Mouse (Mus musculus): ENCODE results near the gene Wfikkn1. TPM values are rescaled to one million over a fixed set of nuclear protein-coding genes. Genes with fewer than 3 reads are reported as not detected.

Wfikkn1 gene
- polyA plus RNA-seq, 1 experiment from 2014 or later, result 0.27 TPM

DNA sequence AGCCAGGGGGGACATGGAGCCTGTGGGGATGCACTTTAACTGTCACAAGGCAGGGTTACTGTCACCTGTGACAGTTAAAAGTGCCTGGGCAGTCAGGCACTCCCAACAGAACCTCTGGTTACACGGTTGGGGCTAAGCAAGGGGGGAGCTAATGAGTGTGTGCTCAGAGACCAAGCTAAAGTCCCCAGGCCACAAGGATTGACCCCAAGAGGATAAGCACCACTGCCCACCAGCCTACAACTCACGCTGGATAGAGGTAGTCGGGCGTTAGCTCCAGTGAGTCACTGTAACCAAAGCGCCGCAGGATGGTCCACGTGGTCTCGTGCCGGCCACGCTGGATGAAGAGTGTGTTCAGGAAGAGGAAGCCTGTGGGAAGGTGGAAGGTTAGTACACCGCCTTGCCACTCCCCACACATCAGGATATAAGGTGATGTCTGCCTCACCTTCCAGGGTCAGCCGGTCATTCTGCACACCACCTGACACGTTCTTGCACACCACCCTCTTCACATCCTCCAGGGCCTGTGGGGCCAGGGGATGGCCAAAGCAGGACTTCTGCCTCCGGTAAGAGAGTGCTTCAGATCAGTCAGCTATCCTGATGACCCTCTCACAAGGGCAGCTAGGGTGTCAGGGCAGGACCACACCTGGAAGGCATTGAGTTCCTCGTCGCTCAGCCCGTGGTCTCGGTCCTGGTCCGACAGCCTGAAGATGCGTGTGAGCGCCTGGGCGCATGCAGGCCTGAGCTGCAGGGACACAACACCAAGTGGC, 39.4 kb downstream of the Wfikkn1 start, which contains the start of gene Gm20683:
Gene Gm20683, minus strand, starts transcription at position 647 of the 764 bp plus-strand sequence.
- no peak within 1 kb of the TSS for H3K4me2 ChIP-seq (ENCODE audit: low read length)
- no peak within 1 kb of the TSS for H3K4me3 ChIP-seq (ENCODE audit: control insufficient read depth in 1 of 2, insufficient read depth in 1 of 2, low read depth in 1 of 2, low read length in 2 of 2)
- ATAC-seq (ENCODE audit: insufficient number of reproducible peaks, insufficient read depth, low FRiP score, low read depth), result no peak
- H3K36me3 ChIP-seq (ENCODE audit: control insufficient read depth, insufficient read depth, low read length), result peaks cover 57% of the 10 kb centered on the region
- H3K4me1 ChIP-seq (ENCODE audit: control insufficient read depth in 2 of 2, insufficient read depth in 2 of 2, low read length in 2 of 2), result peaks cover 17 to 32% of the 10 kb centered on the region in 2 experiments
- H3K27me3 ChIP-seq (ENCODE audit: control insufficient read depth, insufficient read depth, low read length), result no peaks in the 10 kb centered on the region
- no peak within 1 kb of the TSS for H3K9ac ChIP-seq (ENCODE audit: low read length)
- H3K9me3 ChIP-seq (ENCODE audit: control insufficient read depth, low read length), result no peaks in the 10 kb centered on the region
- no peak within 1 kb of the TSS for H3K27ac ChIP-seq (replicated peaks in 1 of 2; ENCODE audit: control insufficient read depth in 1 of 2, insufficient read depth in 1 of 2, low read depth in 2 of 2, low read length in 2 of 2)
- 92% methylated on average over 22 of the region's 22 CpGs for WGBS

DNA sequence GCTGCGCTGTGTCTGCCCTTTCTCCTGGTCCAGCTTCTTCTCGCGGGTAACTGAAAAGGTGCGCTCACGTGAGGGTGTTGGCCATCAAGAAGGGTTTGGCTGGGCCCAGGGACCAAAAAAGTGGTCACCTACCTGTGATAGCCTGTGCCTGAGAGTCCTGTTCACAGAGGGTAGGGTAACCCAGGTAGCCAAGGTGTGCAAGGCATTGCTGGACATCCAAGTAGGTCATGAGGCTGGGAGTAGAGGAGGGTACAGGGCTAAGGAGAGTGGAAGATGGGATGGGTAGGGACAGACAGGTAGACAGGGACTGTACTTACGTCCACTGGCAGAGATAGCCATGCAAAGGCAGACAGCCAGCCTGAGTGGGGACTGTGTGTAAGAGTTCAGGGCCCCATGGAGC, 40.1 kb downstream of the Wfikkn1 start:
- ATAC-seq (ENCODE audit: insufficient number of reproducible peaks, insufficient read depth, low FRiP score, low read depth), result no peak
- Histone ChIP-seq H3K9me3 (ENCODE audit: control insufficient read depth, low read length) (no peaks in the 10 kb centered on the region), H3K27me3 (ENCODE audit: control insufficient read depth, insufficient read depth, low read length) (no peaks in the 10 kb centered on the region), H3K36me3 (ENCODE audit: control insufficient read depth, insufficient read depth, low read length) (peaks cover 64% of the 10 kb centered on the region), H3K4me2 (ENCODE audit: low read length) (no peak overlapping the region), H3K4me3 (ENCODE audit: control insufficient read depth in 1 of 2, insufficient read depth in 1 of 2, low read depth in 1 of 2, low read length in 2 of 2) (no peak overlapping the region), H3K27ac (replicated peaks in 1 of 2; ENCODE audit: control insufficient read depth in 1 of 2, insufficient read depth in 1 of 2, low read depth in 2 of 2, low read length in 2 of 2) (no peak overlapping the region), H3K9ac (ENCODE audit: low read length) (no peak overlapping the region), H3K4me1 (ENCODE audit: control insufficient read depth in 2 of 2, insufficient read depth in 2 of 2, low read length in 2 of 2) (peaks cover 20 to 39% of the 10 kb centered on the region in 2 experiments)
- 96% methylated on average over 6 of the region's 6 CpGs for WGBS

- Histone ChIP-seq H3K4me3 (ENCODE audit: control insufficient read depth in 1 of 2, insufficient read depth in 1 of 2, low read depth in 1 of 2, low read length in 2 of 2) (no peak overlapping the region), H3K27me3 (ENCODE audit: control insufficient read depth, insufficient read depth, low read length) (no peaks in the 10 kb centered on the region), H3K9me3 (ENCODE audit: control insufficient read depth, low read length) (no peaks in the 10 kb centered on the region), H3K4me1 (ENCODE audit: control insufficient read depth in 2 of 2, insufficient read depth in 2 of 2, low read length in 2 of 2) (peaks cover 24 to 45% of the 10 kb centered on the region in 2 experiments), H3K4me2 (ENCODE audit: low read length) (no peak overlapping the region), H3K9ac (ENCODE audit: low read length) (no peak overlapping the region), H3K36me3 (ENCODE audit: control insufficient read depth, insufficient read depth, low read length) (peaks cover 71% of the 10 kb centered on the region), H3K27ac (replicated peaks in 1 of 2; ENCODE audit: control insufficient read depth in 1 of 2, insufficient read depth in 1 of 2, low read depth in 2 of 2, low read length in 2 of 2) (no peak overlapping the region)
- WGBS, result 85% methylated on average over 14 of the region's 14 CpGs
- ATAC-seq (ENCODE audit: insufficient number of reproducible peaks, insufficient read depth, low FRiP score, low read depth), result no peak
These were observed 41.0 kb downstream of the Wfikkn1 start for GRCm38 (mm10) chr17:25839455-25840235.

DNA sequence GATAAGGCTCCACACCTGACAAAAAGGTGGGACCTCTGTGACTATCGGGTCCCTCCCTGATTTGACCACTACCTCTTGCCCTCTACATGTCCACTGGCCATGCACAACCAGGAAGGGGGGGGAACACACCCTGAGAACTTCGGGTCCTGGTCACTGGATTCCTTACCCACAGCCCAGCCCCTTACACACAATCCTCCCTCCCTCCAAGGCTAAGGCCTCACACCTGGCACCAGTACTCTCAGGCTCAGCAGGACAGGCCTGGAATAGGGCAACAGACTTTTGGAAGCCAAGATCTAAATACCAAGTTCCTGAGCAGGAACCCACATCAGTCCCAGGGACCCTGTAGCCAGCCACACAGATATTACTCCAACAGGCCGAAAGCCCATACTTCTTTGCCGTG, 41.8 kb downstream of the Wfikkn1 start:
- Histone ChIP-seq H3K27me3 (ENCODE audit: control insufficient read depth, insufficient read depth, low read length) (no peaks in the 10 kb centered on the region), H3K36me3 (ENCODE audit: control insufficient read depth, insufficient read depth, low read length) (peaks cover 74% of the 10 kb centered on the region), H3K9me3 (ENCODE audit: control insufficient read depth, low read length) (no peaks in the 10 kb centered on the region), H3K9ac (ENCODE audit: low read length) (no peak overlapping the region), H3K4me2 (ENCODE audit: low read length) (no peak overlapping the region), H3K4me1 (ENCODE audit: control insufficient read depth in 2 of 2, insufficient read depth in 2 of 2, low read length in 2 of 2) (peaks cover 26 to 50% of the 10 kb centered on the region in 2 experiments), H3K4me3 (ENCODE audit: control insufficient read depth in 1 of 2, insufficient read depth in 1 of 2, low read depth in 1 of 2, low read length in 2 of 2) (no peak overlapping the region), H3K27ac (replicated peaks in 1 of 2; ENCODE audit: control insufficient read depth in 1 of 2, insufficient read depth in 1 of 2, low read depth in 2 of 2, low read length in 2 of 2) (no peak overlapping the region)
- ATAC-seq (ENCODE audit: insufficient number of reproducible peaks, insufficient read depth, low FRiP score, low read depth), result no peak
- 87% methylated on average over 4 of the region's 4 CpGs for WGBS

- 25% methylated on average over 3 of the region's 3 CpGs for WGBS
- Histone ChIP-seq H3K27me3 (ENCODE audit: control insufficient read depth, insufficient read depth, low read length) (no peaks in the 10 kb centered on the region), H3K36me3 (ENCODE audit: control insufficient read depth, insufficient read depth, low read length) (peaks cover 72% of the 10 kb centered on the region), H3K4me2 (ENCODE audit: low read length) (peak overlapping the region; percentile 90), H3K27ac (replicated peaks in 1 of 2; ENCODE audit: control insufficient read depth in 1 of 2, insufficient read depth in 1 of 2, low read depth in 2 of 2, low read length in 2 of 2) (peak overlapping the region in 1 of 2 experiments; percentile 77; a peak in 2 of 4 replicates), H3K9me3 (ENCODE audit: control insufficient read depth, low read length) (no peaks in the 10 kb centered on the region), H3K4me1 (ENCODE audit: control insufficient read depth in 2 of 2, insufficient read depth in 2 of 2, low read length in 2 of 2) (peaks cover 21 to 40% of the 10 kb centered on the region in 2 experiments; a peak in 3 of 4 replicates), H3K4me3 (ENCODE audit: control insufficient read depth in 1 of 2, insufficient read depth in 1 of 2, low read depth in 1 of 2, low read length in 2 of 2) (no peak overlapping the region), H3K9ac (ENCODE audit: low read length) (peak overlapping the region; percentile 74)
- ATAC-seq (ENCODE audit: insufficient number of reproducible peaks, insufficient read depth, low FRiP score, low read depth), result no peak
These were observed 43.1 kb downstream of the Wfikkn1 start for GRCm38 (mm10) chr17:25837533-25837932.

DNA sequence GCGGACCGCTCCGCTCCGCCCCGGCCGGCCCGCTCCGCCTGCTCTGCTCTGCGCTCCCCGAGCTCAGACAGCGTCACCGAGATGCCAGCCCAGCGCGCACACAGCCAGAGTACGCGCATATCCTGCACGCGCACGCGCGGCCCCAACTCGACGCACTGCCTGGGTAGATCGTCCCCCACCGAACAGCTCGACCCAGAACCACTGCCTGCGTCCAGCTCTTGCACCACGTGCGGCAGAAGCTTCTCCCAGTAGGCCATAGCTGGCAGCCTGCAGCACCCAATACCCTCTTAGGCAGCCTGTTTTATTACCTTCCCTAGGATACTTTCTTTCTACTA, 43.6 kb downstream of the Wfikkn1 start, which contains the start of gene Rhbdl1:
Gene Rhbdl1, minus strand, starts transcription at position 220 of the 335 bp plus-strand sequence.
- peak; percentile 8; the same call in 1 of the 2 replicates for ATAC-seq (ENCODE audit: insufficient number of reproducible peaks, insufficient read depth, low FRiP score, low read depth)
- peaks cover 67% of the 10 kb centered on the region for H3K36me3 ChIP-seq (ENCODE audit: control insufficient read depth, insufficient read depth, low read length)
- H3K9ac ChIP-seq (ENCODE audit: low read length), result peak within 1 kb of the TSS; percentile 74
- WGBS, result 1% methylated on average over 29 of the region's 29 CpGs
- H3K27me3 ChIP-seq (ENCODE audit: control insufficient read depth, insufficient read depth, low read length), result no peaks in the 10 kb centered on the region
- H3K4me2 ChIP-seq (ENCODE audit: low read length), result peak within 1 kb of the TSS; percentile 90
- peak within 1 kb of the TSS; percentile 30 to 42 for H3K4me3 ChIP-seq (ENCODE audit: control insufficient read depth in 1 of 2, insufficient read depth in 1 of 2, low read depth in 1 of 2, low read length in 2 of 2)
- no peaks in the 10 kb centered on the region for H3K9me3 ChIP-seq (ENCODE audit: control insufficient read depth, low read length)
- H3K4me1 ChIP-seq (ENCODE audit: control insufficient read depth in 2 of 2, insufficient read depth in 2 of 2, low read length in 2 of 2), result peaks cover 21 to 41% of the 10 kb centered on the region in 2 experiments; a peak in 3 of 4 replicates
- H3K27ac ChIP-seq (replicated peaks in 1 of 2; ENCODE audit: control insufficient read depth in 1 of 2, insufficient read depth in 1 of 2, low read depth in 2 of 2, low read length in 2 of 2), result peak within 1 kb of the TSS; percentile 9 to 77; a peak in 2 of 4 replicates

GRCm38 (mm10) chr17:25836397-25837075, 44.1 kb downstream of the Wfikkn1 start:
- Histone ChIP-seq H3K4me1 (ENCODE audit: control insufficient read depth in 2 of 2, insufficient read depth in 2 of 2, low read length in 2 of 2) (peaks cover 25 to 46% of the 10 kb centered on the region in 2 experiments; a peak in 3 of 4 replicates), H3K27ac (replicated peaks in 1 of 2; ENCODE audit: control insufficient read depth in 1 of 2, insufficient read depth in 1 of 2, low read depth in 2 of 2, low read length in 2 of 2) (peak overlapping the region in 1 of 2 experiments; percentile 77; a peak in 2 of 4 replicates), H3K9ac (ENCODE audit: low read length) (peak overlapping the region; percentile 74), H3K36me3 (ENCODE audit: control insufficient read depth, insufficient read depth, low read length) (peaks cover 65% of the 10 kb centered on the region), H3K9me3 (ENCODE audit: control insufficient read depth, low read length) (no peaks in the 10 kb centered on the region), H3K4me2 (ENCODE audit: low read length) (peak overlapping the region; percentile 90), H3K27me3 (ENCODE audit: control insufficient read depth, insufficient read depth, low read length) (no peaks in the 10 kb centered on the region), H3K4me3 (ENCODE audit: control insufficient read depth in 1 of 2, insufficient read depth in 1 of 2, low read depth in 1 of 2, low read length in 2 of 2) (peak overlapping the region; percentile 30 to 42)
- no peak for ATAC-seq (ENCODE audit: insufficient number of reproducible peaks, insufficient read depth, low FRiP score, low read depth)
- WGBS, result 21% methylated on average over 23 of the region's 23 CpGs

Data from heart, embryonic 14.5 days (tissue).